Mouse (Mus musculus) embryo, embryonic 11.5 days (tissue): ENCODE data around the gene Ift81.

Experiments used
- DNase-seq: peaks from one replicate; pipeline ENCODE4 v3.0.0-alpha.2; 2012; ENCODE audit warnings: low read depth, low spot score

The Ift81 gene

GRCm38 (mm10) chr5:122516029-122516730, 98.1 kb downstream of the Ift81 start:
- DNase-seq, result no peak

DNA sequence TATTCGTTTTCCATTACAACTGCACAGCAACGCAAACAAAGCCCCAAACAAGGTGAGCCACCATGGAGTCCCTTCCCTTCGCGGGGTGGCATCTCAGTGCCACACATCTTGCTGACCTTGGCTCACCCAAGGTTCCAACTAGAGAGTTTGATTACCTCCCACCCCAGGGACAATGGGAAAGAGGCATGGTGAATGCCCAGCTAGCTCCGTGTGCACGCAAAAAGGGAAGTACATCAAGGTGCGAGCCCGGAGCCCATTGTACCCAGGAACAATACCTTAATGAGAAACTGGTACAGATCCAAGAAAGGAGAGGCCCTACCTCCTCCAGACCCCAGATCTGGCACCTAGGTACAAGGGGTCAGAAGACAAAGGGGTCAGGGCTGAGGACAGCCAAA, 100.2 kb downstream of the Ift81 start:
- no peak for DNase-seq

- DNase-seq, result no peak
Observed at GRCm38 (mm10) chr5:122513421-122514126, 100.7 kb downstream of the Ift81 start.

DNA sequence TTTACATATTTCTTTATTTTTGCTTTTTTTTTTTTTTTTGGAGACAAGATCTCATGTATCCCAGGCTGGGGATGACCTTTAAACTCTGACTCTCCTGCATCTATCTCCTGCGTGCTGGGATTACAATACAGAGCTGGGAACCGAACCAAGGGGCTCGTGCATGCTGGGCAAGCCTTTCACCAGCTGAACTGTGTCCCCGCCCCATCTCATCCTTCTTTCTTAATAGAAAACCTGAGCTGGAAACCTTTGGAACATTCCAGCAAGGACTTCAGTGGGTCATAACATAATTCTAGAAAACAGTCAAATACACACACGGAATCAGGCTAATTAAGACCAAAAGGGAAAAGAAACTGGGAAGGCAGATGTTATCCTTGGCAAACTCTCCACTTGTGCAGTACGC, 102.3 kb downstream of the Ift81 start:
- no peak for DNase-seq

- DNase-seq, result no peak
Observed at GRCm38 (mm10) chr5:122511405-122511804, 102.9 kb downstream of the Ift81 start.

DNA sequence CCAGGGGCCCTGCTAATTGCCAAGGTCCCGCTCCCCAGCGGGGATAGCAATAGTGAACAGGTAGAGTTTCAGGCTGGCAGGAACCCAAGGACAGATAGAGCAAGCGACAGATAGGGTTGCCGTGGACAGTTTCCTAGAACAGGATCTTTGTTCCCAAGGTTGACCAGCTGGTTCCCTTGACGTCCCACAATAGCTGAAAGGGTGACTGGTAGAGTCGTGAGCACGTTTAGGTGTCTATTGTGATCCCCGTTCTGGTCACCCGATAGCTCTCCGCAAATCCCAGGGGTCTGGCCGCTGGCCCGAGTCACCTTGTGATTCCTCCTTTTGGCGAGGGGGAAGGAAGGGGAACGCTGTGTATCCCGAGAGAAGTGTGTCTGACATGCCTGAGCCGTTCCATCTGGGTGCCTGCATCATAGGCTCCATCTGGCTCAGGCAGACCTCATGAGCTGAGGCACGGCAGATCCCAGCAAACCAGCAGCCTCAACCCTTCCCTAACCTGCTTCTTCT, 103.6 kb downstream of the Ift81 start:
- DNase-seq, result no peak

DNA sequence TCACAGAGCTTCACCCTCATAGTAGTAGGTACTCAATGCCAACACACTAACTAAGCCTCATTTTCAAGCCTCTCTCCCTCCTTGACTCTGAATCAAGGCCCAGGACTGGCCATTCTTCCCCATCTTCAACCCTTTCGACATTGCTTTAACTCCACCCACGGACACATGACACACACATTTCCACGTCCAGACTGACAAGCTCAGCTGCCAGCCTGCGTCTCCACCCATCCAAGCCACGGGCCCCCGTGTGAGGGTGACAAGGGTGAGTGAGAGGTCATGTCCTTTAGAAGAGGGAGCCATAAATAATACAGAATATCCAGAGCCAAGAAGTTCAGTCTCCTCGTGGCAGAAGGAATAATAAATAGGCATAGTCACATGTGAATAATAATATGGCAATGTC, 104.7 kb downstream of the Ift81 start:
- no peak for DNase-seq

DNA sequence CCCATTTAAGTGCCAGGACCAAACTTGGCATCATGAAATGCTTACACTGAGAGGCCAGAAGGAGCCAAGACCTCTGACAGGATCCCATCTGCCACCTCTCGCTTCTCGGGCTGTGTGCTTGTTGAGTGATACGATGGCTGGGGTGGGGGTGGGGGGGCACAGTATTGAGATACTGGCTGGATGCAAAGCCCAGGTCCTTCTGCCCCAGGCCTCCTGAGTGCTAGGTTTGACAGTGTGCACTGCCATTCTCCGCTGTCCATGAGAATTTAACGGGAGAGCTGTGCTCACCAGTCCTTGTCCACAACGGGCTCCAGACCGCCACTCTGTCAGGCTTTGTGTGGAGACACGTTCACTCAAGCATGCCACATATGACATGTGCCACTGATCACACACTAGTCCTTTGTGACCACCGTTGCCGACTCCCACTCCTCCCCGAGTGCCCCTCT, 105.4 kb downstream of the Ift81 start:
- no peak for DNase-seq

DNA sequence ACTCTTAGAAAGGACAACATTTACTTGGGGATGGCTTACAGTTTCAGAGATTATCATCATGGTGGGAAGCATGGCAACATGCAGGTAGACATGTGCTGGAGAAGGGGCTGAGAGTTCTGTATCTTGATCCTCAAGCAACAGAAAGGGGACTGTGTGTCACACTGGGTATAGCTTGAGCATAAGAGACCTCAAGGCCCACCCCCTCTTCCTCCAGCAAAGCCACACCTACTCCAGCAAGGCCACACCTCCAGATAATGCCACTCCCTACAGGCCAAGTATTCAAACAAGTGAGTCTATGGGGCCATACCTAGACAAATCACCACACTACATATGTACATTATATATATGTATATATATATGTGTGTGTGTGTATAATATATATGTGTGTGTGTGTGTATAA, 106.9 kb downstream of the Ift81 start:
- no peak for DNase-seq

DNA sequence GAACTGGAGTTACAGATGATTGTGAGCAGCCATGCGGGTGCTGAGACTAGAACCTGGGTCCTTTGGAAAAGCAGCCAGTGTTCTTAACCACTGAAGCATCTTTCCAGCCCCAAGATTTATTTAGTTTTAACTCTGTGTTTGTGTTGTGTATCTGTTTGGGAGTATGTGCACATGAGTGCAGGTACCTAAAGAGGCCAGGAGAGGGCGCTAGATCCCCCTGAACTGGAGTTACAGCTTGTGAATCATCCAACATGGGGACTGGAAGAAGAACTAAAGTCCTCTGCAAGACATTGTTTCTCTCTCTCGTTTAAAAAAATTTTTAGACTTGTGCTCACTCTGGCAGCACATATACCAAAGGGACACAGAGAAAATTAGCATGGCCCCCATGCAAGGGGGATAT, 107.9 kb downstream of the Ift81 start:
- DNase-seq, result no peak

DNA sequence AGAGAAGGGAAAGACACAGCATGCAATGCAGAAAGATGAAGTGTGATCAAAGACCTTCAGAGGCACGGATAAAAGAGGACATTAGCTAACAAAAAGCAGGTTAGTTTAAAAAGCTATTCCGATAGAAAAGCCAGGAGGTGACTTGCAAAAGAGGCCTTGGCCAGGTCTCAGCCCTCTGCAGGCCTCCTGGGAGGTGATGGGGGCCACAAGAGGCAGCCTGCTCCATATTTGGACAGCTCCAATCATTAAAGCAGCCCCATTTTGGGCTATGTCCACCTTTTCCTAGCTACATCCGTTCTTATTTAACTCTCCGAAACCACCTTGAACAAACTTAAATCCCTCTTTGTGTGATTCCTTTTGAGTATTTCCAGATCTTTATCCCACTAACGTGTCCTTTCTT, 108.8 kb downstream of the Ift81 start:
- DNase-seq, result no peak

- no peak for DNase-seq
Observed at GRCm38 (mm10) chr5:122503760-122504119, 110.6 kb downstream of the Ift81 start.

DNA sequence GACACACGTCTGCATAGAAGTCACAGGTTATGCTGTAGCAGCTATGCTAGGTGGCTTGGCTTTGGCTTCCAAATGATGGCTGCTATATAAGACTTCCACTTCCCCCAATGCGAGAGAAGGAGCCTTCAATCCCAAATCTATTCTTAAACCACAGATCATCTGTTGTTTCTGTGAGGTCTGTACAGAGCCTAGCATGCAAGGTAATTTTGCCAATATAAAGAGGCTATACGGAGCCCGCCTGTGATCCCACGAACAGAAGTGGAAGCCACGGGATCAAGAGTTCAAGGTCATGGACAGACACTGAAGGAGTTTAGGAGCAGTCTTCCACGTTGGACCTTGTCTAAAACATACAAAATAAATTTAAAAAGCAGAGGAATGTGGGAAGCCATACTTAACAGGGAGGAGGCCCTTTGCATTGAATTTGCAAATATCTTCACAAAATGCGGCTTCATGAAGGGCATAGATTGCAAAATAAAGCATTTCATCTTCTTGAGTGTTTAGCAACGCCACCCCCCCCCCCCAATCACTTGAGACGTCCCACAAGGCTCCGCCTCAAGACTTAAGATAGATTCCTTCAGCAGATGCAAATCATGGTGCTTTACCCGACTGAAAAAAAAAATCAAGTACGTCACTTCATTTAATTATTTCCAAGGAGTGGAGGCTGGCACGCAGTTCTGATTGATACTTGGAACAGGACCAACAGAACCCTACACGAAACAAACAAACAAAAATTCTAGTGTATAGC, 111.1 kb downstream of the Ift81 start:
- DNase-seq, result no peak

DNA sequence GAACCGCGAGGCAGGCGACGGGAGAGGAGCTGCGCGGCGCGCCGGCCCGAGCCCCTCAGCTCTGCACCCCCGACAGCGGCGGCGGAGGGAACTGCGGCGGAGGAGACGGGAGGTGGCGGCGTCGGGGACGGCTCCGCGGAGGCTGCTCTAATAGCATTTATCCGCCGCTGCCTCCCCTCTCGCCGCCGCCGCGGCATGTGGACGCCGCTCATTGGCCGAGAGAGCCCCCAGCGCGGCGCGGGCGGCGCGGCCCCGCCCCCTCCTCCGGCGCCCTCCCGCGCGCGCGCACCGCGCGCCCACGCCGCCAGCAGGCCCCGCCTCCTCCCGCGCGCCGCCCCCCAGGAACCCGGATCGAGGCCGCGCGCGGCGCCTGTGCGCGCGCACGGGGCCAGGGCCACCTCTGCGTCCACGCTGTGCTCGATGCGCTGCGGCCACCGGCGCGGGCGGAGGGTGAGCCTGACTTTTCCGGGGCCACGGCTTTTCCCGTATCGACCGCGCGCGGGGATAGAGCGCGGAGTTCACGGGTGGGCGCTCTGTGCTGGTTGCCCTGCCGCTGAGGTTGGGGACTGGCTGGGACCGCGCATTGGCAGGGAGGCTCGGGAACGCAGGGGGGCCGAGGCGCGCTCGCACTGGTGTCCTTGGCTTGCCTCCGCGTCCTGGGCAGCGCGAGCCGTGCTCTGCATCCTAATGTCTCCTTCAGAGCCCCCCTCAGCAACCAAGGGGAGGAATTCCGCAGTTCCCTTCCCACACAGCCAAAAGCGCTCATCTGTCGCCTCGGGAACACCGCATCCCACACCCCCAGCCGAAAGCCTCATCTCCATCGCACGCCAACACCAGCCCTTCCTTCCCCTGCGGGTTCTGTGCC, 112.0 kb downstream of the Ift81 start, which contains the start of gene Atp2a2:
Atp2a2 (minus strand) TSS at position 149 of the 865 bp plus-strand sequence.
- DNase-seq, result peak; percentile 89

DNA sequence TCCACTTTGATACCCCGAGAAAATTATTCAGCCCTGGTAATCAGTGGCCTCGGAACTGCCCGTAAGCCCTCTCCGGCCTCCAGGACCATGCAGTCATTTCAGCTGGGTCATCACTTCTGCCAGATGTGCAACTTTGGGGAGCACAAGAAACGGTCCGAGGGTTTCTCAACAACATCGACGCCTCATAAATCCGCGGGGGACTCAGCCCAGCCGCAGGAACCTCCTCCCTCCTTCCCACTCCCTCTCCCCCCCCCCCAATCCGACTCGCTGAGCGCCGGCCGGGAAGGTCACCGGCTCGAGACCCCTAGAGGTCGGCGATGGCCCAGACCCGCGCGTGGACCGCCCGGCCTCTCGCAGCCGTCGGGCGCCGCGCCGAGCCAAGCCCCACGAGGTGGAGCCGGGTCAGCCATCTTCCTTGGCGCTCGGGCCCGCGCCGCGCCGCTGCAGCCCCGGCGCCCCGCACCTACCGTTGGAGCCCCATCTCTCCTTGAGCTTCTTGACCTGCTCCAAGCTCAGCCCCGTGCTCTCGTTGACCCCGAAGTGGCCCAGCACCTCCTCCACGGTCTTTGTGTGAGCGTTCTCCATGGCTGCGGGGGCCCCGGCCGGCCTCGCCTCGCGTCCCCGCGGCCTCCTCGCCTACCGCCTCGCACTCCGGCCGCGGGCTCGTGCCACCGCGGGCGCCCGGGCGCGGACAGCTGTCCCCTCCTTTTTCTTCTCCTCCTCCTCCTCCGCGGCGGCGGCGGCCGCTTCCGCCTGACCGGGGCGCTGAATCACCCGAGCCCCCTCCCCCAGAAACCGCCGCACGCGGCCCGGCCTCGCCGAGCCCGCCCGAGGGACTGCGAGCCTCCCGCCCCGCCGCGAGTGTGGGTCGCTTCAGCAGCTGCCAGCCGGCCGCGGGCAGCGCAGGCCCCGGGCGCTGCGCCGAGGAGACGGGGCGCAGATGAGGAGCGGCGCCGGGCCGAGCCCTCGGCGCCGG, 112.9 kb downstream of the Ift81 start:
- DNase-seq, result peak; percentile 34

GRCm38 (mm10) chr5:122500563-122500962, 113.8 kb downstream of the Ift81 start:
- DNase-seq, result no peak
